Mouse (Mus musculus): Measurements from ENCODE around the gene Ugcg. TPM values are rescaled to one million over a fixed set of nuclear protein-coding genes. Genes with fewer than 3 reads are reported as not detected.
A peak's percentile ranks its signal among the peaks of the same experiment; 100 is the strongest.

Ugcg gene
- 24.0 TPM for polyA plus RNA-seq (2012; fragmentation: generic; extraction: Trizol)

DNA sequence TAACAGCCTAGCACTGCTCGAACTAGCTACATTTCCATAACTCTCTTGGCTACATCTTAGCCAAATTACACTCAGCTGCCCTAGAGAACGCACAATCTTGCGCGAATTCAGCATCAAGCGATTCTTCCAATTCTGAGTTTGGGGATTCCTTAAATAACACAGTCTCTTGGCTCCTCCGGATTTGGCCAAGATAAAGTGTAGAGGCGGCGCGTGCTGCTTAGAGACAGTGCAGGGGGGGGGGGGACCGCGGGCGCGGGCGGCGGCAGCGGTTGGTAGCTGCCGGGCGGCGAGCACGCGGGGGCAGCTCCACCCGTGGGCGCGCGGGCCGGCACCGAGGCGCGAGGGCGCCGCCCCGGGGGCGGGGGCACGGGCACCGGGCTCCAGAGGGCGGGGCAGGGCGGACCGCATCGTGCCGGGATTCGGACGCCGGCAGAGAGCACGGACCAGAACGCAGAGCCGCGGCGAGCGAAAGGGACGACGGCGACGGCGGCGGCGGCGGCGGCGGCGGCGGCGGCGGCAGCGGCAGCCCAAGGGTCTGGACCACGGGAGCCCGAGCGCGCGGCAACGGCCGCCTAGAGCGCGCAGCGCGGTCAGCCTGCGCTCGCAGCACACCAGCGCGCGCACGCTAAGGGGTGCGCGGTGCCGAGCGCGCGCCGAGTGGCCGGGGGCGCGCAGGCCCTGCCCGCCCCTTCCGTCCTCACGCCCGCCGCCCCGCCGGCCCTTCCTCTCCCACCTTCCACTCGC, at the start of gene Ugcg:
Gene Ugcg (plus strand): TSS at position 456 of the 744 bp plus-strand sequence.
- no peaks in the 10 kb centered on the region for H3K27me3 ChIP-seq (ENCODE audit: control insufficient read depth, insufficient read depth, insufficient read length)
- H3K4me3 ChIP-seq = peak within 1 kb of the TSS; percentile 99
- peak; percentile 64 for TF ChIP-seq POLR2AphosphoS2 (IDR thresholded peaks at IDR 0.05; ENCODE audit: insufficient read length, low read depth)
- no peak for TF ChIP-seq SRF (IDR thresholded peaks at IDR 0.05; ENCODE audit: control insufficient read depth, insufficient read length, low read depth)
- peak; percentile 75 for TF ChIP-seq POLR2A (IDR thresholded peaks at IDR 0.05; ENCODE audit: insufficient read length, low read depth)
- peaks cover 47% of the 10 kb centered on the region for H3K79me2 ChIP-seq (ENCODE audit: control insufficient read depth, insufficient read depth)
- H3K4me2 ChIP-seq (ENCODE audit: low read depth) = peak within 1 kb of the TSS; percentile 89
- peaks cover 6% of the 10 kb centered on the region for H3K36me3 ChIP-seq (ENCODE audit: control insufficient read depth, insufficient read depth)
- H3ac ChIP-seq (ENCODE audit: control insufficient read depth, insufficient read length) = peak within 1 kb of the TSS; percentile 46

DNA sequence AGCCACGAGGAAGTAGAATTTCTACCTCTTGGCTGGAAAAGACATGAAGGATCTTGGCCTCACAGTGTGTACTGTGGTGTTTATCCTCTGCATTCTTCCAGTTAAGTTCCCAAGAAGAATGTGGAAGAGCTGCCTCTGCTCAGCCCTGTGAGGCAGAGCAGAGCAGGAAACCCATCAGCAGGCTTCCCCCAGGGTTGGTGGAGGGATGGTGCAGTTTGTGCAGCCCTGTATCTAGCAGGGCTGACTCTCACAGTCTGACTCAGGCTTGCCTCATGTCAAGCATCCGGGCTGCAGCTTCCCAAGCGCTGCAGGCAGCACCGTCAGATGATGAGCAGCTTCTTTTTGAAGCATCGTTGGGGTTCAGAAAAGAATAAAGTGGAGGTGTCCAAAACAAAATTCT, 40.0 kb upstream of the Ugcg start:
- no peak overlapping the region for H3K4me2 ChIP-seq (ENCODE audit: low read depth)
- H3K36me3 ChIP-seq (ENCODE audit: control insufficient read depth, insufficient read depth) = no peaks in the 10 kb centered on the region
- H3ac ChIP-seq (ENCODE audit: control insufficient read depth, insufficient read length) = no peak overlapping the region
- no peaks in the 10 kb centered on the region for H3K27me3 ChIP-seq (ENCODE audit: control insufficient read depth, insufficient read depth, insufficient read length)
- TF ChIP-seq REST (IDR thresholded peaks at IDR 0.05; ENCODE audit: insufficient read depth, insufficient read length) = no peak
- TF ChIP-seq SRF (IDR thresholded peaks at IDR 0.05; ENCODE audit: control insufficient read depth, insufficient read length, low read depth) = no peak
- TF ChIP-seq POLR2A (IDR thresholded peaks at IDR 0.05; ENCODE audit: insufficient read length, low read depth) = no peak
- TF ChIP-seq MYOD1 (IDR thresholded peaks at IDR 0.05; ENCODE audit: control insufficient read depth in 1 of 3, insufficient read length in 2 of 3, low read depth in 2 of 3) = no peak
- no peak for TF ChIP-seq MAX (IDR thresholded peaks at IDR 0.05; ENCODE audit: low read depth)
- TF ChIP-seq TCF3 (IDR thresholded peaks at IDR 0.05; ENCODE audit: insufficient read length, low read depth) = no peak
- TF ChIP-seq CEBPB (IDR thresholded peaks at IDR 0.05; ENCODE audit: insufficient read depth, poor library complexity, severe bottlenecking) = no peak
- no peak for TF ChIP-seq POLR2AphosphoS2 (IDR thresholded peaks at IDR 0.05; ENCODE audit: insufficient read length, low read depth)
- no peak for TF ChIP-seq E2F4 (IDR thresholded peaks at IDR 0.05; ENCODE audit: insufficient read depth)
- no peak for TF ChIP-seq TCF12 (IDR thresholded peaks at IDR 0.05; ENCODE audit: insufficient read depth, poor library complexity, severe bottlenecking)
- no peak for TF ChIP-seq USF1 (IDR thresholded peaks at IDR 0.05; ENCODE audit: low read depth)
- H3K4me3 ChIP-seq = no peak overlapping the region
- no peaks in the 10 kb centered on the region for H3K79me2 ChIP-seq (ENCODE audit: control insufficient read depth, insufficient read depth)

DNA sequence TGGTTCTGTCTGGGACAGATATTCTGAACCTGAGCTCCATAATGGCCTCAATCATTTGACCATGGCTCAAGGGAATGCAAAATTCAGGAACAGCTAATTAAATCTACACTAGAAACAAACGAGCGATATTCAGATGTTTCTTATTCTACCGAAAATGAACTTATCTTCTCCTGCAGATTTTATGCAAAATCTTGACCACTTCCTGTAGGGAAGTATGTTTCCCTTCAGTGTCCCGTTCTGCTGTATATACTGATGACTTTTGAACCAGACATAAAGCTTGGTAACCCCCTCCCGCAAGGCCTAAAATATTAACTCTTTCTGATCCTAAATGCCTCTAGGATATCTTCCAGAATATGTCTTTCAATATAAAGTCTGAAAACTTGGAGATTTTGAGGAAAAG, 38.1 kb upstream of the Ugcg start:
- no peaks in the 10 kb centered on the region for H3K79me2 ChIP-seq (ENCODE audit: control insufficient read depth, insufficient read depth)
- H3K36me3 ChIP-seq (ENCODE audit: control insufficient read depth, insufficient read depth) = no peaks in the 10 kb centered on the region
- H3ac ChIP-seq (ENCODE audit: control insufficient read depth, insufficient read length) = no peak overlapping the region
- no peak overlapping the region for H3K4me2 ChIP-seq (ENCODE audit: low read depth)
- no peaks in the 10 kb centered on the region for H3K27me3 ChIP-seq (ENCODE audit: control insufficient read depth, insufficient read depth, insufficient read length)
- no peak overlapping the region for H3K4me3 ChIP-seq
- TF ChIP-seq SRF (IDR thresholded peaks at IDR 0.05; ENCODE audit: control insufficient read depth, insufficient read length, low read depth) = no peak
- TF ChIP-seq MYOG (IDR thresholded peaks at IDR 0.05; ENCODE audit: control insufficient read depth in 1 of 3, insufficient read depth in 1 of 3, insufficient read length in 2 of 3, low read depth in 2 of 3) = no peak
- TF ChIP-seq POLR2A (IDR thresholded peaks at IDR 0.05; ENCODE audit: insufficient read length, low read depth) = no peak
- no peak for TF ChIP-seq TCF12 (IDR thresholded peaks at IDR 0.05; ENCODE audit: insufficient read depth, poor library complexity, severe bottlenecking)
- TF ChIP-seq MYOD1 (IDR thresholded peaks at IDR 0.05; ENCODE audit: control insufficient read depth in 1 of 3, insufficient read length in 2 of 3, low read depth in 2 of 3) = no peak
- TF ChIP-seq REST (IDR thresholded peaks at IDR 0.05; ENCODE audit: insufficient read depth, insufficient read length) = no peak
- no peak for TF ChIP-seq MAX (IDR thresholded peaks at IDR 0.05; ENCODE audit: low read depth)

DNA sequence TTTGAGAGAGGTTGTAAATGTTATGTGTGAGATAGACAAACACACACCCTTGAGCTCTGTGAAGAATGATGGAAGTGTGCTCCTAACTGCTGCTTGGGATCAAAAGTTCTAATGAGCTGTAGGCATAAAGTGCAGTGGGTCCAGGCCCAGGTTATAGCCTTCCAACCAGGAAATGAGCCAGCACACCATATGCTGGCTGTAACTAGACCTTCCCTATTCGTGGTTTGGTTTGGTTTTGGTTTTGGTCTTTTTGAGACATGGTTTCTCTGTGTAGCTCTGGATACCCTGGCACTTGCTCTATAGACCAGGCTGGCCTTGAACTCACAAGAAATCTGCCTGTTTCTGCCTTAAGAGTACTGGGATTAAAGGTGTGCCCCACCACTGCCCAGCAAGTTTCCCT, 37.1 kb upstream of the Ugcg start:
- no peaks in the 10 kb centered on the region for H3K27me3 ChIP-seq (ENCODE audit: control insufficient read depth, insufficient read depth, insufficient read length)

More for the DNA sequence above, 37.1 kb upstream of the Ugcg start:
- H3K36me3 ChIP-seq (ENCODE audit: control insufficient read depth, insufficient read depth) = no peaks in the 10 kb centered on the region
- H3K79me2 ChIP-seq (ENCODE audit: control insufficient read depth, insufficient read depth) = no peaks in the 10 kb centered on the region
- TF ChIP-seq CEBPB (IDR thresholded peaks at IDR 0.05; ENCODE audit: insufficient read depth, poor library complexity, severe bottlenecking) = no peak
- TF ChIP-seq POLR2AphosphoS2 (IDR thresholded peaks at IDR 0.05; ENCODE audit: insufficient read length, low read depth) = no peak
- no peak for TF ChIP-seq E2F4 (IDR thresholded peaks at IDR 0.05; ENCODE audit: insufficient read depth)
- no peak for TF ChIP-seq SRF (IDR thresholded peaks at IDR 0.05; ENCODE audit: control insufficient read depth, insufficient read length, low read depth)
- TF ChIP-seq REST (IDR thresholded peaks at IDR 0.05; ENCODE audit: insufficient read depth, insufficient read length) = no peak
- TF ChIP-seq TCF3 (IDR thresholded peaks at IDR 0.05; ENCODE audit: insufficient read length, low read depth) = no peak
- no peak for TF ChIP-seq POLR2A (IDR thresholded peaks at IDR 0.05; ENCODE audit: insufficient read length, low read depth)
- no peak for TF ChIP-seq MYOD1 (IDR thresholded peaks at IDR 0.05; ENCODE audit: control insufficient read depth in 1 of 3, insufficient read length in 2 of 3, low read depth in 2 of 3)
- no peak for TF ChIP-seq MYOG (IDR thresholded peaks at IDR 0.05; ENCODE audit: control insufficient read depth in 1 of 3, insufficient read depth in 1 of 3, insufficient read length in 2 of 3, low read depth in 2 of 3)
- TF ChIP-seq USF1 (IDR thresholded peaks at IDR 0.05; ENCODE audit: low read depth) = no peak
- TF ChIP-seq TCF12 (IDR thresholded peaks at IDR 0.05; ENCODE audit: insufficient read depth, poor library complexity, severe bottlenecking) = no peak
- no peak for TF ChIP-seq MAX (IDR thresholded peaks at IDR 0.05; ENCODE audit: low read depth)
- H3ac ChIP-seq (ENCODE audit: control insufficient read depth, insufficient read length) = no peak overlapping the region
- no peak overlapping the region for H3K4me2 ChIP-seq (ENCODE audit: low read depth)
- no peak overlapping the region for H3K4me3 ChIP-seq

Measured in myocyte (in vitro differentiated cells).